In genomic region chr7:75398904-75399724, GRCm38 (mm10) we compare ENCODE assay signal across 8 mouse cellular contexts. TPM values are rescaled to one million over a fixed set of nuclear protein-coding genes. Genes with fewer than 3 reads are reported as not detected.
DNase-seq lines count a peak whose midpoint lies in the region; ATAC-seq and TF ChIP-seq lines count a peak whose summit lies in the region.

No protein-coding gene starts in this region.

- no peaks in the 10 kb centered on the region for H3K36me3 ChIP-seq in midbrain, embryonic 11.5 days (ENCODE audit: control insufficient read depth, insufficient read depth, low read length)
- H3K36me3 ChIP-seq in midbrain, embryonic 16.5 days (ENCODE audit: control insufficient read depth, insufficient read depth, low read length) = no peaks in the 10 kb centered on the region
- H3K36me3 ChIP-seq in myocyte (ENCODE audit: control insufficient read depth, insufficient read depth) = no peaks in the 10 kb centered on the region

- ATAC-seq in midbrain, embryonic 11.5 days (ENCODE audit: low FRiP score) = peak; percentile 68; the same call in 1 of the 2 replicates
- ATAC-seq in midbrain, embryonic 16.5 days = no peak
- ATAC-seq in inflammation-experienced regulatory T-cells, adult 6 months = peak; percentile 79

- 56% methylated on average over 7 of the region's 7 CpGs for WGBS in midbrain, embryonic 11.5 days
- WGBS in midbrain, embryonic 16.5 days = 53% methylated on average over 7 of the region's 7 CpGs

- no peaks in the 10 kb centered on the region for H3K27me3 ChIP-seq in midbrain, embryonic 11.5 days (ENCODE audit: control insufficient read depth, insufficient read depth, low read length)
- H3K27me3 ChIP-seq in midbrain, embryonic 16.5 days (ENCODE audit: control insufficient read depth, insufficient read depth, low read depth, low read length) = no peaks in the 10 kb centered on the region
- H3K27me3 ChIP-seq in myocyte (ENCODE audit: control insufficient read depth, insufficient read depth, insufficient read length) = no peaks in the 10 kb centered on the region

- no peaks in the 10 kb centered on the region for H3K4me1 ChIP-seq in midbrain, embryonic 11.5 days (ENCODE audit: control insufficient read depth, insufficient read depth, low read length)
- no peaks in the 10 kb centered on the region for H3K4me1 ChIP-seq in midbrain, embryonic 16.5 days (ENCODE audit: control insufficient read depth, insufficient read depth, low read length)

- no peak overlapping the region for H3K4me2 ChIP-seq in midbrain, embryonic 11.5 days
- H3K4me2 ChIP-seq in midbrain, embryonic 16.5 days (ENCODE audit: low read length) = no peak overlapping the region
- H3K4me2 ChIP-seq in myocyte (ENCODE audit: low read depth) = peak overlapping the region; percentile 57

- TF ChIP-seq POLR2A in brain, embryonic 14.5 days (IDR thresholded peaks at IDR 0.05; ENCODE audit: borderline replicate concordance, extremely low read depth, insufficient read depth, insufficient read length, poor library complexity, severe bottlenecking) = no peak
- TF ChIP-seq POLR2A in myocyte (IDR thresholded peaks at IDR 0.05; ENCODE audit: insufficient read length, low read depth) = no peak

- DNase-seq in midbrain, embryonic 11.5 days (ENCODE audit: low spot score, missing footprints) = peak; percentile 87
- peak; percentile 59 for DNase-seq in brain, embryonic 14.5 days (ENCODE audit: low read depth)
- DNase-seq in gastrocnemius, adult 2 months = peak; percentile 70
- DNase-seq in left cerebral cortex, postnatal 4 days = peak; percentile 16
- DNase-seq in testis, postnatal 10 days (ENCODE audit: low spot score) = peak; percentile 66

- no peak overlapping the region for H3K4me3 ChIP-seq in midbrain, embryonic 11.5 days (ENCODE audit: low read depth, low read length)
- H3K4me3 ChIP-seq in midbrain, embryonic 16.5 days (ENCODE audit: low read depth, low read length) = no peak overlapping the region
- no peak overlapping the region for H3K4me3 ChIP-seq in gastrocnemius, adult 2 months
- no peak overlapping the region for H3K4me3 ChIP-seq in myocyte

- no peaks in the 10 kb centered on the region for H3K79me2 ChIP-seq in myocyte (ENCODE audit: control insufficient read depth, insufficient read depth)

- H3K27ac ChIP-seq in midbrain, embryonic 11.5 days (ENCODE audit: low read depth, low read length) = no peak overlapping the region
- no peak overlapping the region for H3K27ac ChIP-seq in midbrain, embryonic 16.5 days (ENCODE audit: low read length)
- peak overlapping the region; percentile 79 for H3K27ac ChIP-seq in gastrocnemius, adult 2 months

- no peak overlapping the region for H3K9ac ChIP-seq in midbrain, embryonic 11.5 days (ENCODE audit: low read length)
- no peak overlapping the region for H3K9ac ChIP-seq in midbrain, embryonic 16.5 days (ENCODE audit: low read depth, low read length)

- TF ChIP-seq CTCF in brain, embryonic 14.5 days (IDR thresholded peaks at IDR 0.05; ENCODE audit: borderline replicate concordance, extremely low read depth, insufficient read depth, insufficient read length) = peak; percentile 68; the same call in 1 of the 2 replicates
- TF ChIP-seq CTCF in gastrocnemius, adult 2 months (IDR thresholded peaks at IDR 0.05) = peak; percentile 87

- intact Hi-C loops in gastrocnemius, adult 2 months (cut with DNase I) = loop anchor here (1.0 to 10.0 kb wide), 2 partner anchors 155 to 316 kb away; no protein-coding TSS in a partner anchor
- intact Hi-C loops in left cerebral cortex, postnatal 4 days (cut with DNase I) = no loop called here

- H3K9me3 ChIP-seq in midbrain, embryonic 11.5 days (ENCODE audit: control insufficient read depth, low read length) = no peaks in the 10 kb centered on the region
- H3K9me3 ChIP-seq in midbrain, embryonic 16.5 days (replicated peaks; ENCODE audit: control insufficient read depth, low read length, poor library complexity, severe bottlenecking) = no peaks in the 10 kb centered on the region

- H3ac ChIP-seq in myocyte (ENCODE audit: control insufficient read depth, insufficient read length) = no peak overlapping the region

TF ChIP-seq in myocyte, 11 proteins besides CTCF, POLR2A, EP300 and RAD21:
- TF ChIP-seq MYOG (IDR thresholded peaks at IDR 0.05; ENCODE audit: control insufficient read depth in 1 of 3, insufficient read depth in 1 of 3, insufficient read length in 2 of 3, low read depth in 2 of 3) = no peak
- TF ChIP-seq POLR2AphosphoS2 (IDR thresholded peaks at IDR 0.05; ENCODE audit: insufficient read length, low read depth) = no peak
- TF ChIP-seq CEBPB (IDR thresholded peaks at IDR 0.05; ENCODE audit: insufficient read depth, poor library complexity, severe bottlenecking) = no peak
- no peak for TF ChIP-seq MAX (IDR thresholded peaks at IDR 0.05; ENCODE audit: low read depth)
- no peak for TF ChIP-seq USF1 (IDR thresholded peaks at IDR 0.05; ENCODE audit: low read depth)
- TF ChIP-seq REST (IDR thresholded peaks at IDR 0.05; ENCODE audit: insufficient read depth, insufficient read length) = no peak
- no peak for TF ChIP-seq MYOD1 (IDR thresholded peaks at IDR 0.05; ENCODE audit: control insufficient read depth in 1 of 3, insufficient read length in 2 of 3, low read depth in 2 of 3)
- TF ChIP-seq TCF12 (IDR thresholded peaks at IDR 0.05; ENCODE audit: insufficient read depth, poor library complexity, severe bottlenecking) = no peak
- TF ChIP-seq SRF (IDR thresholded peaks at IDR 0.05; ENCODE audit: control insufficient read depth, insufficient read length, low read depth) = no peak
- no peak for TF ChIP-seq TCF3 (IDR thresholded peaks at IDR 0.05; ENCODE audit: insufficient read length, low read depth)
- no peak for TF ChIP-seq E2F4 (IDR thresholded peaks at IDR 0.05; ENCODE audit: insufficient read depth)

RNA-seq across cellular contexts. Expression of gene Akap13, which starts 56.2 kb away (rescaled TPM):
- polyA plus RNA-seq in midbrain, embryonic 11.5 days (2014; fragmentation: Nextera tagmentation; extraction: Ambion mirVana) = 24.3 and 27.4 TPM in 2 replicates
- polyA plus RNA-seq in midbrain, embryonic 16.5 days (2015; fragmentation: Nextera tagmentation; extraction: Ambion mirVana) = 10.7 and 13.1 TPM in 2 replicates
- polyA plus RNA-seq in brain, embryonic 14.5 days (2012; rRNA removed) = 7.4 and 11.5 TPM in 2 replicates
- 10 to 100 TPM; 53.2 to 75.9 TPM for total RNA-seq in gastrocnemius, adult 2 months (2021)
- polyA plus RNA-seq in inflammation-experienced regulatory T-cells, adult 6 months (2017; shearing (Covaris generic)) = 100 to 1,000 TPM; 228 to 429 (median 340) TPM
- 10 to 100 TPM; 31.3 to 32.8 TPM for total RNA-seq in left cerebral cortex, postnatal 4 days (2021)
- 13.9 TPM for polyA plus RNA-seq in myocyte (2012; fragmentation: generic; extraction: Trizol)

Comparison
In these comparisons a context has a peak if more than half of its experiments do, and no peak if none do; other contexts are left out.
1. DNase-seq: peak in every context shown above with its lines; median percentile 87 in midbrain, embryonic 11.5 days; 70 in gastrocnemius, adult 2 months; 66 in testis, postnatal 10 days; 59 in brain, embryonic 14.5 days; 16 in left cerebral cortex, postnatal 4 days.